Mouse (Mus musculus): ENCODE results near the gene Faap24.

DNA sequence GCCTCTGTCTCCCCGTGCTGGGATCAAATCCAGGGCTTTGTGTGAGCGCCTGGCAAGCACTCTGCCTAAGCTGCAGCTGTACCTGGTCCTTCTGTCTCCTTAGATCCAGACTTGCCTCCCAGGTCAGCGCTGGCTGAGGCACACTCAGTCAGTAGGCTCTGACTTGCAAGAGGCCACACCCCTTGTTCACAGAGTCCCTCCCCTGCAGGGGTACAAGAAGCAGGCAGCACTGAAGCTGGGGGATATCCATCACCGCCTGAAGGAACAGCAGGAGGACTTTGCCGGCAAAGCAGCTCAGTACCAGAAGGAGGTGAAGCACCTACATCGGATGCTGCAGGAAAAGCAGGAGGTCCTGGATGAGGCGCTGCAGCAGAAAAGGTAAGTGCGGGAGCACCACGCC is 38.6 kb upstream of the Faap24 start:
- TF ChIP-seq CTCF (IDR thresholded peaks at IDR 0.05; ENCODE audit: extremely low read depth, insufficient read depth, insufficient read length, insufficient replicate concordance) (no peak), POLR2A (IDR thresholded peaks at IDR 0.05; ENCODE audit: low read depth, low read length) (no peak)

Data from spleen, adult 2 months (tissue).